Mouse (Mus musculus): ENCODE data around the gene Col4a1.

The Col4a1 gene

GRCm38 (mm10) chr8:11312349-11313175, at the start of gene Col4a1, which contains the start of gene Col4a2:
TSS of gene Col4a1 (minus strand) at chr8:11312826.
TSS of gene Col4a2 (plus strand) at chr8:11312805.
- CTCF ChIA-PET, result no interaction called here

DNA sequence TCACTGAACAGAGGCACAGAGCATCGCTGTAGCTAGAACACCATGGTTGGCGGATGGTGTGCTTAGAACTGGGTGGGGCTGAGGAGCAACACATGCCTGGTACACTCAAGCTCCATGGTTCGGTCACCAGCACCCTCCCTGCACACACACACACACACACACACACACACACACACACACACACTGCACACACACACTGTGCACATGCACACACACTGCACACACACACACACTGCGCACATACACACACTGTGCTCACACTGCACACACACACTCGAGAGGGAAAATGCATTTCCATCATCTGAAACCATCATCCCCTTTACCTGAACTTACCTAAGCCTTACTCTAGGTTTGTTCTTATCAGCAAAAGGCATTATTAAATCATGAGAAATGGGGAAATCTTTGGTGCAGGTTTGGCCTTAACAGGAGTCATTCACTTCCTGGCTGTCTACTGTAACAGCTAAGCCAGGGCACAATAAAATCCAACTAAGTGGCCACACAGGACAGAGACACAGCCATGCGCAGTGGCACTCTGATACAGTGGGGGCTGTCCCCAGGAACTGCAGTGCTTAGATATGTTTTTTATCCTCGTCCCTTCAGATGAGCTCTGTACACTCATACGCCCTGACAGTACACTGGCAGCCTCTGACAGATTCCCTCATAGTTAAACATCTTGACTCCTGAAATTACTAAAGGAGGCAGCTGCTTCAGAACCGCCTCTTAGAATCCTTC, 49.1 kb upstream of the Col4a1 start:
- CTCF ChIA-PET, result no interaction called here

GRCm38 (mm10) chr8:11359846-11360245, 47.2 kb upstream of the Col4a1 start:
- CTCF ChIA-PET, result no interaction called here

GRCm38 (mm10) chr8:11357921-11358436, 45.4 kb upstream of the Col4a1 start:
- CTCF ChIA-PET, result no interaction called here

DNA sequence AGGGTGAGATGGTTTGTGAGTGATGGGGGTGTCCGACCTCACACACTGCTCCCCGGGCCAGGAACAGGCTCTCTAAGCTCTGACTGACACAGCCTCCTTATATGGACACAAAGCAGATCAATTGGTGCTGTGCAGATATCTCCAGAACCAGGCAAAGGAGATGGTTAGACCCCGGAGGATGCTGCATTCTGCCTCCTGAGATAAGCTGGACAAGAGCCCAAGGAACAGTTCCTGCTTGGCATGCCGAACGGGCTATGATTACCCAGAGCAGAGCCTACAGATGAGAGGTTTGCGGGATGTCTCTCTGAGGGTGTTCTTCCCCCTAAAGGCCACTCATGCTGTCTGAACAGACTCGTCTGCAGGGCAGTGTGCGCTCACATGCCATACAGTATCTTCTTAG, 44.1 kb upstream of the Col4a1 start:
- CTCF ChIA-PET, result no interaction called here

DNA sequence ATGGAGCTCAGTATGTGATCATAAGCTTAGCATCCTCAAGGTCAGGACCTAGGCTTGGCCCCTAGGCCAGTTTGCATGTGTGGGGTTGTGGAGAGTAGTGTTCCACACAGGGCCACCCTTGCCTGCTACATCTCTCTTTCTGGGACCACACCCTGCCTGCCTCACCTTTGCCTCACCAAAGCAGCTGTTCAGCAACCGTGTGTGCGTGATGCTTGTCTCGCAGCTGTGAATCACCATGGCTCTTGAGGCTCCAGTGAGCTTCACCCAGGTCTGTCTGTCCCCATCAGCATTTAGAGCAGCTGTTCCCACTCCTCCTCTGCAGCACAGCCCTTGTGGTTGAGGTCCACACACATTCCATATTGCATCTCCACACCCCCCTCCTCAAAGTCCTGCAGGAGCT, 43.3 kb upstream of the Col4a1 start:
- CTCF ChIA-PET, result interaction anchor here (0.6 kb wide), 1 partner anchor 145 kb away, joined by 14 read pairs; no protein-coding TSS in a partner anchor

- CTCF ChIA-PET, result no interaction called here
Measured at GRCm38 (mm10) chr8:11354800-11355451, 42.3 kb upstream of the Col4a1 start.

DNA sequence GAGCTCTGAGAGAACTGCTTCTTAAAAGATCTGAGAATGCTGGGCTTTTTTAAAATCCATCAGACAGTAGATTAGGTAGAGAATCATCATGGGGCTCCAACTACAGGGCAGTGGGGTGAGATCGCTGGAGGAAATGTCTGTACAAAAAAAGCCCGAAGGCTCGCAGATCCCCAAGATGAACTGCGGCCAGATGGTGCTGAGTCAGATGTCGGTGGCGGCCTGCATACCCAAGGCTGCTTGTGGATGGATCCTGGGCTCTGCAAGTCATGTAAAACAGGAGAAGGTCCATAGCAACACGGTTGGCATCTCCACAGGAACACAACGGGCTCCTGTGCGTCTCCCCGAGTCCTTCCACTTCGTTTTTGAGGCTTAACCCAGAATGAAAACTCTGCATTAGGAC, 39.9 kb upstream of the Col4a1 start:
- CTCF ChIA-PET, result no interaction called here

DNA sequence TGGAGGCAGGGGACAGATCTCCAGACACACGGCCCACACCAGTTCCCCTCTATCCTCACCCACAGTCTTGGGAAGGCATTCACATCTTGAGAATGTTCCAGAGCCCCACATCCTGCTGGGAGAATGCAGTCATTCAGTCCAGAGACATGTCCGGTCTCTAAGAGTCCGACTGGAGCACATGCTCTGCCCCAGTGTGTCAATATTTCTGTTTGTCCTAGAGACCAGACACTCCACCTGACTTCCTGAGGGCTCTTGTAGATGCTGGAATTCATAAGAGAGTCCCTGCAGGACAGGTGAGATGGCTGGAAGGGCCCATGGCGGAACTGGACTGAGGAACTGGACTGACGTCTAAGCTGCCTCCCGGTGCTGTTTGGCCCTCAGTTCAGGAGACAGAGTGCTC, 38.7 kb upstream of the Col4a1 start:
- CTCF ChIA-PET, result no interaction called here

DNA sequence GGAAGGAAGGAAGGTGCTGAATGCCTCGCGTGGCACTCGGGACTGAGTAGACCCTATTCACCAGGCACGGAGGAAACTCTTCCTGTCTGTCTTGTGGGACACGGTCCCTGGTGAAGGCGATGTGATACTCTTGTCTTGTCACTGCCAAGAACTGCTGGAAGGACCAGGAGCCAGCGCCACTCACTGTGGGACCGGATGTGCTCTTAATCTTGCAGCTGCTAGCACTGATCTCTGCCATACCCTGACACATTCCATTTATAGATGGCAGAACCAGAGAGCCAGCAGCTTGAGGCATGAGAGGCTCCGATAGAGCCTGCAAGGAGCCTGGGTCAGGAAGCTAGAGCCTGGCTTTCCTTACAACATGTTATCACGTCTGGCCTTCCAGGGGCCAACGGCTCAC, 36.0 kb upstream of the Col4a1 start:
- CTCF ChIA-PET, result no interaction called here

- CTCF ChIA-PET, result no interaction called here
Measured at GRCm38 (mm10) chr8:11347699-11348098, 35.1 kb upstream of the Col4a1 start.

DNA sequence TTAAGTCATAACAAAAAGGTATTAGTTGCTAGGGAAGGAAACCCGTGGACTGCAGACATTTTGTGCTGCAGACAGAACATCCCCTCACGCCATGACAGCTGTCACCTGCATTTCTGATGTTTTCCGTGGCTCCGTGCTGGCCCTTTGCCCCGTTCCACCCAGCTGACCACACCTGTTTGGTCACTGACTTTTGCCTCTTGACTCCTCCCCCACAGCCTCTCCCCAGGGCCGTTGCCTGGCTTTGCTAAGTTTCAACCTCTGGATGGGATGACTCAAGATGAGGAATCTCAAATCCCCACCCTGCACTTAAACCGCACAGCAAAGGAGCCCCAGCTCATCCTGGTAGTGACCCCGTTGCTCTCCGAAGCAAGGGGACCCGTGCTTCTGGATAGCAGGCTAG, 33.6 kb upstream of the Col4a1 start:
- CTCF ChIA-PET, result no interaction called here

- CTCF ChIA-PET, result no interaction called here
Measured at GRCm38 (mm10) chr8:11344459-11344858, 31.8 kb upstream of the Col4a1 start.

GRCm38 (mm10) chr8:11341111-11341566, 28.5 kb upstream of the Col4a1 start:
- CTCF ChIA-PET, result interaction anchor here (0.6 kb wide), 1 partner anchor 316 kb away, joined by 3 read pairs; no protein-coding TSS in a partner anchor

GRCm38 (mm10) chr8:11340310-11341110, 27.9 kb upstream of the Col4a1 start:
- CTCF ChIA-PET, result interaction anchor here (0.6 kb wide), 1 partner anchor 316 kb away, joined by 3 read pairs; no protein-coding TSS in a partner anchor

- CTCF ChIA-PET, result no interaction called here
Measured at GRCm38 (mm10) chr8:11338507-11338906, 25.9 kb upstream of the Col4a1 start.

DNA sequence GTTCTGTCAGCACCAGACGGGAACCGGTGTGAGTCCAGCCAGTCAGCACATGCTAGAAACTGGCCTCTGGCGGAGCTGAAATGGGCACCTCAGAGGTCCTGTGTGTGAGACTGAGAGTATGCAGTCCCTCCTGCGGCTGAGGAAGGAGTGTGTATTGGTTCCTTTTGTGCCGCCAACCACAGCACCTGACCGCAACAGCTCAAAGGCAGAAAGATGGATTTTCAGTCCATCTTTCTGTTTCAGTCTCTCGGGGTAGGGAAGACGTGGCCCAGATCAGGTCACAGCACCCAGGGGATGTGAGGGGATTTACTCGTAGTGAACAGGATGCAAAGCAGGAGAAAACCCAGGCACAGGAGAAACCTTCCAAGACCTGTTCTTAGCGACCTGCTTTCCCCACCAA, 25.0 kb upstream of the Col4a1 start:
- CTCF ChIA-PET, result no interaction called here

- CTCF ChIA-PET, result interaction anchor here (0.6 kb wide), 1 partner anchor 36 kb away, joined by 5 read pairs; no protein-coding TSS in a partner anchor
Measured at GRCm38 (mm10) chr8:11336346-11336745, 23.7 kb upstream of the Col4a1 start.

DNA sequence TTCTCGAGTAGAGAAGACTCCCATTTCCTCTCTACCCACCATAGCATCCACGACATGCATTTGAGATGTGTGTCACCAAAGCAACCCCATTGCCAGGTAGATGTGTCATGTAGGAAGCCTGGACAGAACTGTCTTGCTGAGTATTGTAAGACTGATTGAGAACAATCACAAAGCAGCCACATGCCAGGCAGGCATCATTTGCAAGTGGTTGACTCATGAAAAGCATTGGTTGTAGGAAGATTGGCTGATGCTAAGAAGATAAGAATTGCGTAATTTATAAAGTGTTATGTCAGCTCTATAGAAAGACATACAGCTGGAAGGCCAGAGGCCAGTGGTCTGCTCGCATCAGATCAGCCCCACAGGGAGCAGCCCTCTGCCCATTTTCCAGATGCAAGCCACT, 22.6 kb upstream of the Col4a1 start:
- CTCF ChIA-PET, result no interaction called here

GRCm38 (mm10) chr8:11334493-11334892, 21.9 kb upstream of the Col4a1 start:
- CTCF ChIA-PET, result no interaction called here

DNA sequence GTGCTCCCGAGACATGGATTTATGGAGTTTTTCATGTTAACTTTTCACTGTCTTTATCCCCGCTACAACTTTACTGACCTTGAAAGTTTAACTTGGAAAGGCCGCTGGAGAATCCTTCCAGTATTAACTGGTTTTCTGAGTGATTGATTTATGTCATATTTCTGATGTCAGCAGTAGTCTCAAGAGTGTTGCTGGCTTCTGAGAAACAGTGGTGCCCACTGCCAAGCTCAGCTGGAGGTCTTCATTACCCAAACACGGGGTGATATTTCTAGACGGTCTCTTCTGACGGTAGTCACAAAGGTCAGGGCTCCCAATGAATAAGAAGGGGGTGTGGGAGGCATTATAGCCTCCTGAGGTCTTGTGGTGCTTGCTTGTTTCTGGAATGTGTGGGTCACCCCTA, 21.1 kb upstream of the Col4a1 start:
- CTCF ChIA-PET, result no interaction called here
